Mouse (Mus musculus) testis, postnatal 14 days (tissue): ENCODE data around the gene Ndufv1.
"Not testable (repeated sequence)": the region's sequence is repeated elsewhere in the genome, so short reads cannot be mapped to it uniquely, and the experiment has no call there.

Experiments used
- DNase-seq: peaks from one replicate; pipeline ENCODE4 v3.0.0; 2021; ENCODE audit warnings: low spot score

The Ndufv1 gene

DNA sequence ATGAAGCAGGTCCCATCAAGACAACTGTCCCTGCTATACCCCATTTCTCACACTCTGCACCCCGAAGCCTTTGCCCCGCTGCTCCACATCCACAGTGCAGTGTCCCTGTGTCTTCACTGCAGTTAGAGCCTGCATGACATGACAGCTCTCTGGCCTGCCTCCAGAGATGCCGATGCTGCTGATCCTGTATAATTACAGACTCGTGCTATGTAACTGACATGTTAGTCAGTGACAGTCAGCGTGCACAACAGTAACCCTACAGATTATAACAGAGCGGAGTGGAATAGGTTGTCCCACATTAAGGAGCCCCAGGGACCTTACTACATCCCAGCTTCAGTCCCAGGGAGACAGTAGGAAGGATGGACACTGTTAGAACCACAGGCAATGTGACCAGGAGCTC lies 38.0 kb downstream of the Ndufv1 start:
- DNase-seq, result not testable (repeated sequence)

DNA sequence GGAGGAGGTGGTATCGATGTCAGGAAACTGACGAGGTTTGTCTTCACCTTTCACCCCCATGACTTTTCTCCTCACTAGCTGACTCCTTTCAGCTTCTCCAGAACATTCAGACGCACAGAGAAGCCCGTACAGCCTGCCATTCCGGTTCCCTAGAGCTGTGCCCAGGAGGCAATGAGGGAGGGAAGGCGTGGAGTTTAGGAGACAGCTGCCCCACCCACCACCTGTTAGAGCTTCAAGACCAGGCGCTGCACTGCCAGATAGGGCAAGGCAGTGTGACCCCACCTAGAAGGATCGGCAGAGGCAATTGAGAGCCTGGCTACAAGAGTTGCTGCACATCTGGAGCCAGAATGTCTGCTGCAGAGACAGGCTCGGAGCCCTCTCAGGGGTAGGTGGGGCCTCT lies 40.4 kb downstream of the Ndufv1 start, which contains the start of gene Aldh3b2:
TSS of gene Aldh3b2 (plus strand) at position 100 of the 400 bp plus-strand sequence.
- DNase-seq, result no peak

DNA sequence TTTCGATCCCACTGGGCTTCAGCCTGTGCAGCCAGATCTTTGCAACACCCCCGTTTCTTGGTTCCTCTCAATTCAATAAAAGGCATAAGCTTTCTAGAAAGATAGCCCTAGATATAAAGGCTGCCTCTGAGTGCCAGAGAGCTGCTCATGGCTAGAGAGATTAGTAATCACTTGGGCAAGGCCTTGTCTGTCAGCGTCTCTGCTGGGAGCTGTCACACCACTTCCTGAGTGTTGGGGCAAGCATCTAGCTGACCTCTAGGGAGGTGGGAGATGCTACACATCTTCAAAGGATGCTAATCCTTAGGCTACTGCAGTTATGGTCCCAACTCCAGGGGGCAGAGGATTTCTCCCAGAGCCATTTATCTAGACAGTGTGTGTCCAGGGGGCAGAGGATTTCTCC lies 45.3 kb downstream of the Ndufv1 start:
- DNase-seq, result no peak

DNA sequence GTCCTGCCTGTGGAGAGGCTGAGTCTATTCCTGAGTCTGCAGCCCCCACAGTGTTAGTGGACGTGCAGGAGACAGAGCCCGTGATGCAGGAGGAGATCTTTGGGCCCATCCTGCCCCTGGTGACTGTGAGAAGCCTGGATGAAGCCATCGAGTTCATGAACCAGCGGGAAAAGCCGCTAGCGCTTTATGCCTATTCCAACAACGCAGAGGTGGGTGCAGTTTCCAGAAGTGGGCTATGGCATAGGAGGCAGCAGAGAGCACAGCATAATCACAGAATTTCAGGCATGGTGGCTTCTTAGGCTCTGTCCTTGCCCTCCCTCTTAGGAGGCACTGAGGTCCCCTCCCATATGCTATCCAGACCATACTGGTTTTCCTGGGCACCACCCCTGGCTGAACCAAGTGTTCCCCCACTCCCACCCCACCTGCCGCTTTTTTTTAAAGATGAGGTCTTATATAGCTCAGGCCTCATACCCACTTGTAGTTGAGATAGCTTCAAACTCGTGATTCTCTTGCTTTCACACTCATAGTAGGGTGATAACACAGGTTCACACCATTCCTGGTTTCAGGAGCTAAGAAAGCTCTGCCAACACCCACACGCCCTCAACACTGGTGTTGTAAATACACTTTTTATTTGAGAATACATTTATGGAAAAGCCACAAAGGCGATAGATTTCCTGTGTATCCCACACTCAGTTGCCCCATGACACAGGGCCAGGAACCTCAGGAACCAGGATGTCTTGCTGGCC lies 46.1 kb downstream of the Ndufv1 start:
- DNase-seq, result no peak

DNA sequence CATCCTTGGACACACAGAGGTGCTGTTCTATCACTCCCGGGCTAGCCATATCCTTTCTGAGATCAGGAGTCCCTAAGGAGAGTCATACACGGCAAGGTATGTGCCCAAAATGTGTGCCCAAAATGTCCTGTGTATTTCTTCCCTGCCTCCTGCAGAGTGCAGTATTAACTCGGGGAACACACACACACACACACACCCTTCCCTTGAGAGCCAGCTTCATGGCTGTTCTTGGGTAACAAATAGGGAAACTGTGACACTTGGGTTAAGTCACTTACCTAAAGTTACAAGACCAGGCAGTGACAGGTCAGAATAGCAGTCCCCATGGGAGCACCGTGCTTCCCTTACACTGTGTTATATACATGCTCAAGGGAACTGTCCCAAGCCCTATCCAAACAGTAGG lies 48.6 kb downstream of the Ndufv1 start:
- DNase-seq, result no peak

DNA sequence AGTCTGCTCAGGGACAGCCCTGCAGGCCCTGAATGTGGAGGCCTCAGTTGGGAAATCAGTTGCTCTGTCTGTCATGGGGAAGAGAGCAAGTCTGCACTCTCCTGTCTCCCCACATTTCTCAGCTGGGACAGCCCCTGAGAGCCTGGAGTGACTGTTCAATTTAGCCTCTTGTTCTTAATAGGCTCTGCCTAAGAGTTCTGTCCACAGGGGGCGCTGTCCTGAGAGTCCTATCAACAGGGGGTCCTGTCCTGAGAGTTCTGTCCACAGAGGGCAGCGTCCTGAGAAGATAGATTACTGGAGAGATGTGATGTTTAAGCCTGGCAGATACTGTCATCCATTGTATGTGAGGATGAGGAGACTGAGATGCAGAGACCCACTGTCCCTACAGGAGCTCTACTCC lies 50.1 kb downstream of the Ndufv1 start:
- DNase-seq, result no peak

DNA sequence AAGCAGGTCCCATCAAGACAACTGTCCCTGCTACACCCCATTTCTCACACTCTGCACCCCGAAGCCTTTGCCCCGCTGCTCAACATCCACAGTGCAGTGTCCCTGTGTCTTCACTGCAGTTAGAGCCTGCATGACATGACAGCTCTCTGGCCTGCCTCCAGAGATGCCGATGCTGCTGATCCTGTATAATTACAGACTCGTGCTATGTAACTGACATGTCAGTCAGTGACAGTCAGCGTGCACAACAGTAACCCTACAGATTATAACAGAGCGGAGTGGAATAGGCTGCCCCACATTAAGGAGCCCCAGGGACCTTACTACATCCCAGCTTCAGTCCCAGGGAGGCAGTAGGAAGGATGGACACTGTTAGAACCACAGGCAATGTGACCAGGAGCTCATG lies 50.8 kb downstream of the Ndufv1 start:
- not testable (repeated sequence) for DNase-seq

DNA sequence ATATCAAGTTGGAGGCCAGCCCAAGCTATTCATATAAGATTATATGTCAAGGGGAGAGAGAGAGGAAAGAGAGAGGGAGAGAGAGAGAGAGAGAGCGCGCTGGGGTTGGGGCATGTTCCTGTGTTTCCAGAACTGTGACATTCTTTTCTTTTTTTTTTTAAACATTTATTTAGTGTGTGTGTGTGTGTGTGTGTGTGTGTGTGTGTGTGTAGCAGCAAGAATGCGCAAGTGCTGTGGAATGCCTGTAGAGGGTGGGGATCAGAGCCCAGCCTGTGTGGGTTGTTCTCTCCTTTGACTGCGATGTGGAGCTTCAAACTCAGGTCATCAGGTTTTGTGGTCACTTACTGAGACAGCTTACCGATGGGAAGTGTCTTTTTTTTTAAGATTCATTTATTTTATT lies 52.4 kb downstream of the Ndufv1 start:
- no peak for DNase-seq

DNA sequence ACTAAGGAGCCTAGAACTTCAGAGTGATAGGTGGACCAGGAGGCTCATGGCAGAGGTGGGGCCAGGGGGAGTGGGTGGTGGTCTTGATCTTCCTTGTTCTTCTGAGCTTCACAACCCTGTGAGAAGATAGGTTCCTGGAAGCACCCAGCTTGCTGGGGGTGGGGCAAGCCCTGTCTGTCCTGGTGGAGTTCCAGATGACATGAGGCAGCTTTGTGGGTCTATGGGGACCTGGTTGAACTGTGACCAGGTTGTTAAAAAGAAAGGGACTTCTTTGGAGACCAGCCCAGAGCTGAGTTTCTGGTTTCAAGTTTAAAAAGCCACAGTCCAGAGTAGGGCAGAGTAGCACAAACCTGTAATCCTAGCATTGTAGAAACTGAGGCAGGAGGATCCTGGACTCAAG lies 53.6 kb downstream of the Ndufv1 start:
- no peak for DNase-seq

DNA sequence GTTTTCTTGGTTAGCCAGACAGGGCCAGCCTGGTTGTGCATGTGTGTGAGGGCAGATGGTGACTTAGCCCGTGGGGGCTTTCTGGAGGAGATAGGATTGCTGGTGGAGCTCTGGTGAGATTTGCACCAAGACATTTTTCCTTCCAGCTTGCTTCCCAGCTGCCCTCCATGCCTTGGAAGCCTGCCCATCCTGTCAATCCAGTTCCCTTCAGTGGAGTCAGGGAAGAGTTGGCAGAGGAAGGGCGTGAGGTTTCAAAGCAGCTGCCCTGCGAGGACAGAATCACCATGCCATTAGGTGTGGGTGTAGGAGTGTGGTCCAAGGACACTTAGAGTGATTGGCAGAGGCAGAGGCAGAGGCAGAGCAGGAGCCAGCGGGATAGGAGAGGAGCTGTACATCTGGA lies 54.1 kb downstream of the Ndufv1 start, which contains the start of gene Aldh3b3:
TSS of gene Aldh3b3 (plus strand) at position 176 of the 400 bp plus-strand sequence.
- DNase-seq, result no peak
